8 mouse cellular contexts compared by ENCODE assay signal in genomic region chr17:29549543-29550428, GRCm38 (mm10). TPM values are rescaled to one million over a fixed set of nuclear protein-coding genes. Genes with fewer than 3 reads are reported as not detected.
A peak's percentile ranks its signal among the peaks of the same experiment; 100 is the strongest.
DNase-seq lines count a peak whose midpoint lies in the region; ATAC-seq lines count a peak whose summit lies in the region.

Gene Gm17657, minus strand, starts transcription at chr17:29549638.
Gene Tbc1d22b, plus strand, starts transcription at chr17:29549785.

- DNase-seq in 3T3-L1 (ENCODE audit: low read depth, low spot score), result peak; percentile 95
- peak; percentile 84 to 89 for DNase-seq in adrenal gland, postnatal 4 days (ENCODE audit: low spot score in 2 of 2)
- peak; percentile 97 for DNase-seq in embryonic facial prominence, embryonic 14.5 days (ENCODE audit: low spot score)
- peak; percentile 92 to 95 for DNase-seq in heart, adult 9 months (ENCODE audit: low spot score in 2 of 2)
- peak; percentile 70 to 80 for DNase-seq in monocyte, adult 2 months (ENCODE audit: low read depth in 1 of 2, low spot score in 2 of 2)
- peak; percentile 95 to 96 for DNase-seq in spleen, postnatal 36 days (ENCODE audit: low spot score in 2 of 2)

- no peaks in the 10 kb centered on the region for H3K27me3 ChIP-seq in embryonic facial prominence, embryonic 14.5 days (replicated peaks; ENCODE audit: control insufficient read depth, insufficient read depth, low read length)
- H3K27me3 ChIP-seq in kidney, embryonic 14.5 days (ENCODE audit: control insufficient read depth, insufficient read depth, low read length), result no peaks in the 10 kb centered on the region
- H3K27me3 ChIP-seq in limb, embryonic 15.5 days, result no peaks in the 10 kb centered on the region

- no peaks in the 10 kb centered on the region for H3K9me3 ChIP-seq in embryonic facial prominence, embryonic 14.5 days (ENCODE audit: control insufficient read depth, low read length)
- H3K9me3 ChIP-seq in kidney, embryonic 14.5 days (ENCODE audit: control insufficient read depth, low read length), result no peaks in the 10 kb centered on the region
- no peaks in the 10 kb centered on the region for H3K9me3 ChIP-seq in limb, embryonic 15.5 days

- peak within 1 kb of the TSS; percentile 90 for H3K9ac ChIP-seq in embryonic facial prominence, embryonic 14.5 days (ENCODE audit: low read depth, low read length)
- peak within 1 kb of the TSS; percentile 89 for H3K9ac ChIP-seq in kidney, embryonic 14.5 days (ENCODE audit: low read depth, low read length)
- H3K9ac ChIP-seq in limb, embryonic 15.5 days, result peak within 1 kb of the TSS; percentile 96

- H3K27ac ChIP-seq in embryonic facial prominence, embryonic 14.5 days (replicated peaks; ENCODE audit: low read depth, low read length), result no peak within 1 kb of the TSS
- H3K27ac ChIP-seq in kidney, embryonic 14.5 days (ENCODE audit: low read depth, low read length), result no peak within 1 kb of the TSS; the same call in 1 of the 2 replicates
- H3K27ac ChIP-seq in limb, embryonic 15.5 days, result peak within 1 kb of the TSS; percentile 54; the same call in 1 of the 2 replicates

- under 1% methylated on average over 30 of the region's 44 CpGs for WGBS in embryonic facial prominence, embryonic 14.5 days
- WGBS in kidney, embryonic 14.5 days, result 1% methylated on average over 39 of the region's 44 CpGs
- under 1% methylated on average over 44 of the region's 44 CpGs for WGBS in limb, embryonic 15.5 days

- ATAC-seq in embryonic facial prominence, embryonic 14.5 days (ENCODE audit: low read depth), result peak; percentile 99
- ATAC-seq in kidney, embryonic 14.5 days (ENCODE audit: low FRiP score, low TSS enrichment), result peak; percentile 98
- peak; percentile 96 for ATAC-seq in limb, embryonic 15.5 days (ENCODE audit: insufficient number of reproducible peaks, low FRiP score, low TSS enrichment, low read depth)

- peak within 1 kb of the TSS; percentile 91 for H3K4me3 ChIP-seq in embryonic facial prominence, embryonic 14.5 days (ENCODE audit: low read depth, low read length)
- H3K4me3 ChIP-seq in kidney, embryonic 14.5 days (ENCODE audit: low read length), result peak within 1 kb of the TSS; percentile 97
- H3K4me3 ChIP-seq in limb, embryonic 15.5 days, result peak within 1 kb of the TSS; percentile 91

- H3K4me2 ChIP-seq in embryonic facial prominence, embryonic 14.5 days (ENCODE audit: low read depth, low read length), result peak within 1 kb of the TSS; percentile 89
- peak within 1 kb of the TSS; percentile 92 for H3K4me2 ChIP-seq in kidney, embryonic 14.5 days (replicated peaks; ENCODE audit: low read depth, low read length)
- H3K4me2 ChIP-seq in limb, embryonic 15.5 days, result peak within 1 kb of the TSS; percentile 90

- no peaks in the 10 kb centered on the region for H3K36me3 ChIP-seq in embryonic facial prominence, embryonic 14.5 days (ENCODE audit: control insufficient read depth, insufficient read depth, low read length)
- no peaks in the 10 kb centered on the region for H3K36me3 ChIP-seq in kidney, embryonic 14.5 days (ENCODE audit: control insufficient read depth, insufficient read depth, low read length)
- H3K36me3 ChIP-seq in limb, embryonic 15.5 days, result no peaks in the 10 kb centered on the region

- H3K4me1 ChIP-seq in embryonic facial prominence, embryonic 14.5 days (ENCODE audit: control insufficient read depth, insufficient read depth, low read length), result peaks cover 10% of the 10 kb centered on the region
- H3K4me1 ChIP-seq in kidney, embryonic 14.5 days (ENCODE audit: control insufficient read depth, insufficient read depth, low read length), result peaks cover 19% of the 10 kb centered on the region; the same call in 1 of the 2 replicates
- H3K4me1 ChIP-seq in limb, embryonic 15.5 days, result peaks cover 15% of the 10 kb centered on the region

RNA-seq across cellular contexts. Expression of gene Gm17657, which starts in this region (rescaled TPM):
- not detected for total RNA-seq in adrenal gland, postnatal 4 days (2021)
- not detected in 2 replicates for polyA plus RNA-seq in embryonic facial prominence, embryonic 14.5 days (2014; fragmentation: Nextera tagmentation; extraction: Ambion mirVana)
- polyA plus RNA-seq in kidney, embryonic 14.5 days (2014; fragmentation: Nextera tagmentation; extraction: Ambion mirVana), result not detected in 2 replicates
- polyA plus RNA-seq in limb, embryonic 15.5 days (2015; fragmentation: Nextera tagmentation; extraction: Ambion mirVana), result not detected in 2 replicates

RNA-seq across cellular contexts. Expression of gene Tbc1d22b, which starts in this region (rescaled TPM):
- total RNA-seq in adrenal gland, postnatal 4 days (2021), result 10 to 100 TPM; 27.3 to 29.0 TPM
- polyA plus RNA-seq in embryonic facial prominence, embryonic 14.5 days (2014; fragmentation: Nextera tagmentation; extraction: Ambion mirVana), result 12.3 and 12.6 TPM in 2 replicates
- polyA plus RNA-seq in kidney, embryonic 14.5 days (2014; fragmentation: Nextera tagmentation; extraction: Ambion mirVana), result 11.5 and 18.5 TPM in 2 replicates
- polyA plus RNA-seq in limb, embryonic 15.5 days (2015; fragmentation: Nextera tagmentation; extraction: Ambion mirVana), result 13.4 and 14.7 TPM in 2 replicates
